Mouse (Mus musculus) liver, embryonic 14.5 days (tissue): ENCODE results near the gene Chchd10. TPM values are rescaled to one million over a fixed set of nuclear protein-coding genes. Genes with fewer than 3 reads are reported as not detected.

Experiments used
- ATAC-seq: fragments of 200-750 bp; cut with Nextera tagmentation; 2 replicates; pipeline ENCODE4 v1.8.0; 2017; ENCODE audit warnings: moderate number of reproducible peaks, mild to moderate bottlenecking, moderate library complexity; ENCODE audit not compliant: insufficient read depth
- DNase-seq, 3 experiments: peaks; one replicate each; pipeline ENCODE4 v3.0.0-alpha.2; 2012 to 2013; ENCODE audit warnings: low read depth in 3 of 3, low spot score in 3 of 3
- H3K27ac ChIP-seq: fragments of 300-500 bp; sonication (generic); 2 replicates; pipeline ENCODE4 v1.5.1; 2014; ENCODE audit warnings: moderate library complexity, mild to moderate bottlenecking, control low read depth, inconsistent platforms
- H3K27me3 ChIP-seq: fragments of 300-500 bp; sonication (generic); 2 replicates; pipeline ENCODE4 v1.6.1; 2014; ENCODE audit warnings: mild to moderate bottlenecking, low read length, moderate library complexity; ENCODE audit not compliant: control insufficient read depth, insufficient read depth
- H3K36me3 ChIP-seq: fragments of 300-500 bp; sonication (generic); replicated peaks from 2 replicates; pipeline ENCODE4 v1.6.1; 2014; ENCODE audit warnings: low read depth; ENCODE audit not compliant: control insufficient read depth, insufficient read depth
- H3K4me1 ChIP-seq, 2 experiments: fragments of 200-500 bp in 1 of 2; fragments of 300-500 bp in 1 of 2; sonication (generic) in 1 of 2; replicated peaks; 2 replicates each; pipeline ENCODE4 v1.6.1; 2012 to 2014; ENCODE audit warnings: antibody characterized with exemption in 1 of 2, inconsistent platforms in 1 of 2, low read length in 1 of 2; ENCODE audit not compliant: control insufficient read depth in 2 of 2, insufficient read depth in 2 of 2
- H3K4me2 ChIP-seq: fragments of 300-500 bp; sonication (generic); 2 replicates; pipeline ENCODE4 v1.6.1; 2014; ENCODE audit warnings: low read depth, mild to moderate bottlenecking, control low read depth, moderate library complexity
- H3K4me3 ChIP-seq, 2 experiments: fragments of 200-500 bp in 1 of 2; fragments of 300-500 bp in 1 of 2; sonication (generic) in 1 of 2; 2 replicates each; pipeline ENCODE4 v1.5.1; 2012 to 2014; ENCODE audit warnings: low read depth in 2 of 2, low read length in 2 of 2, mild to moderate bottlenecking in 2 of 2, control low read depth in 1 of 2, inconsistent platforms in 1 of 2, moderate library complexity in 1 of 2; ENCODE audit not compliant: insufficient read depth in 1 of 2
- H3K9ac ChIP-seq: fragments of 300-500 bp; sonication (generic); replicated peaks from 2 replicates; pipeline ENCODE4 v1.6.1; 2014; ENCODE audit warnings: mild to moderate bottlenecking, control low read depth, moderate library complexity
- H3K9me3 ChIP-seq: fragments of 300-500 bp; sonication (generic); 2 replicates; pipeline ENCODE4 v1.6.1; 2016; ENCODE audit warnings: low read length, mixed read lengths; ENCODE audit not compliant: control insufficient read depth
- CTCF ChIP-seq: IDR thresholded peaks from 2 replicates; pipeline ENCODE4 v1.5.1; 2016; ENCODE audit warnings: antibody characterized with exemption, low read depth, control low read depth
- EP300 ChIP-seq: IDR thresholded peaks from 2 replicates; pipeline ENCODE4 v1.6.1; 2016; ENCODE audit warnings: antibody characterized with exemption, low read depth
- WGBS: fragments of 180-500 bp; shearing (Covaris S2); extraction: QIAGEN DNeasy Blood & Tissue Kit; methylation state at CpG from one replicate; pipeline ENCODE4 v1.1.7; 2014; ENCODE audit not compliant: insufficient replicate concordance; 5-methylcytosine and 5-hydroxymethylcytosine counted together
- polyA plus RNA-seq, 2 experiments: library from polyadenylated mRNA; depleted of rRNA in 1 of 2; stranded (reverse) in 1 of 2; unstranded in 1 of 2; fragments of >200 nt; fragmentation: Nextera tagmentation in 1 of 2; extraction: Ambion mirVana in 1 of 2; gene quantifications; 2 replicates each; pipeline versions ENCODE4 v1.2.1 to v1.2.3; 2012 to 2014

Gene Chchd10
- polyA plus RNA-seq, 2 experiments, result 55.8 to 106 TPM

GRCm38 (mm10) chr10:75942736-75943477 lies 10.0 kb downstream of the Chchd10 start, which contains the start of gene Vpreb3:
Vpreb3 (plus strand) TSS chr10:75943057.
- H3K9me3 ChIP-seq, result no peaks in the 10 kb centered on the region
- H3K27ac ChIP-seq, result no peak within 1 kb of the TSS
- ATAC-seq, result no peak
- no peak within 1 kb of the TSS for H3K4me3 ChIP-seq
- H3K27me3 ChIP-seq, result no peaks in the 10 kb centered on the region
- DNase-seq, result no peak
- no peak within 1 kb of the TSS for H3K9ac ChIP-seq
- 56% methylated on average over 15 of the region's 15 CpGs for WGBS
- H3K4me1 ChIP-seq, result peaks cover 16 to 24% of the 10 kb centered on the region in 2 experiments
- TF ChIP-seq EP300 (no peak), CTCF (no peak)
- no peak within 1 kb of the TSS for H3K4me2 ChIP-seq
- H3K36me3 ChIP-seq, result no peaks in the 10 kb centered on the region

GRCm38 (mm10) chr10:75944066-75944772 lies 11.3 kb downstream of the Chchd10 start:
- Histone ChIP-seq H3K27ac (no peak overlapping the region), H3K4me1 (peaks cover 13 to 16% of the 10 kb centered on the region in 2 experiments), H3K4me3 (no peak overlapping the region), H3K9me3 (no peaks in the 10 kb centered on the region), H3K27me3 (peaks cover 8% of the 10 kb centered on the region), H3K9ac (no peak overlapping the region), H3K36me3 (no peaks in the 10 kb centered on the region), H3K4me2 (no peak overlapping the region)
- TF ChIP-seq EP300 (no peak), CTCF (no peak)
- DNase-seq, result no peak
- ATAC-seq, result no peak
- 40% methylated on average over 11 of the region's 11 CpGs for WGBS

GRCm38 (mm10) chr10:75945213-75945612 lies 12.3 kb downstream of the Chchd10 start:
- no peaks in the 10 kb centered on the region for H3K9me3 ChIP-seq
- H3K27me3 ChIP-seq, result peaks cover 16% of the 10 kb centered on the region
- no peak for DNase-seq
- no peak overlapping the region for H3K27ac ChIP-seq
- H3K9ac ChIP-seq, result no peak overlapping the region
- no peak overlapping the region for H3K4me3 ChIP-seq
- peaks cover 7 to 9% of the 10 kb centered on the region in 2 experiments for H3K4me1 ChIP-seq
- H3K4me2 ChIP-seq, result no peak overlapping the region
- WGBS, result 82% methylated on average over 7 of the region's 7 CpGs
- TF ChIP-seq EP300, result no peak
- no peak for TF ChIP-seq CTCF
- no peak for ATAC-seq
- no peaks in the 10 kb centered on the region for H3K36me3 ChIP-seq

GRCm38 (mm10) chr10:75945896-75946295 lies 13.0 kb downstream of the Chchd10 start:
- Histone ChIP-seq H3K36me3 (no peaks in the 10 kb centered on the region), H3K4me1 (peaks cover under 1 to 4% of the 10 kb centered on the region in 2 experiments; a peak in 3 of 4 replicates), H3K9ac (no peak overlapping the region), H3K27me3 (peaks cover 23% of the 10 kb centered on the region), H3K9me3 (no peaks in the 10 kb centered on the region), H3K27ac (no peak overlapping the region), H3K4me3 (no peak overlapping the region), H3K4me2 (no peak overlapping the region)
- DNase-seq (no peak), ATAC-seq (no peak)
- 60% methylated on average over 7 of the region's 7 CpGs for whole genome bisulfite sequencing
- no peak for TF ChIP-seq EP300
- TF ChIP-seq CTCF, result no peak

- no peak overlapping the region for H3K4me3 ChIP-seq
- DNase-seq, result no peak
- no peak overlapping the region for H3K4me2 ChIP-seq
- H3K4me1 ChIP-seq, result peaks cover 0 to 5% of the 10 kb centered on the region in 2 experiments; a peak in 1 of 4 replicates
- TF ChIP-seq EP300 (no peak), CTCF (no peak)
- no peak overlapping the region for H3K27ac ChIP-seq
- H3K36me3 ChIP-seq, result no peaks in the 10 kb centered on the region
- peaks cover 26% of the 10 kb centered on the region for H3K27me3 ChIP-seq
- ATAC-seq, result no peak
- no peaks in the 10 kb centered on the region for H3K9me3 ChIP-seq
- H3K9ac ChIP-seq, result no peak overlapping the region
- 62% methylated on average over 5 of the region's 5 CpGs for WGBS
Measured at GRCm38 (mm10) chr10:75948079-75948478, 15.1 kb downstream of the Chchd10 start.
